In the genomic region with DNA sequence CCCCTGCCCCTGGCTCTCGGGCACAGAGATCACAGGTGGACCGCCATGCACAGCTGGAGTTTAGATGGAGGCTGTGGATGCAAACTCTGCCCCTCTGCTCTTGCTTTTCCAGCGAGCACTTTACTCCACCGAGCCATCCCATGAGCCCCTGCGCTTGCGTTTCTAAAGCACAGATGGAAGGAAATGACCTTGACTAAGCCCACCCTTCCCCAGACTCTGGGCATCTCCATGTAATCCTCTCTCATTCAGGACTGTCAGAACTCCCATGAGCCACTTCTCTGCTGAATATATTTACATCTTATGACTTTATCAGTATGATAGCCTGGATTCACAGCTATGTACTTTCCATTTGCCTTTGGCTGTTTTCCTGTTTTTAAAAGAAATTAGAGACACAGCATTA, we compare ENCODE assay signal across 18 mouse cellular contexts.
DNase-seq lines count a peak whose midpoint lies in the region; ATAC-seq and TF ChIP-seq lines count a peak whose summit lies in the region.
"Had no signal": no experiment of that assay in that cellular context is flagged by ENCODE, and none has a peak within 500 bp of the region (broad histone marks: within the 10 kb centered on the region; RNA-seq: fewer than 3 reads in every experiment).

No protein-coding gene starts in this region.

- peaks cover 16% of the 10 kb centered on the region for H3K4me1 ChIP-seq in midbrain, embryonic 13.5 days (replicated peaks)
- H3K4me1 ChIP-seq in midbrain, embryonic 16.5 days (ENCODE audit: control insufficient read depth, insufficient read depth, low read length): 0 out of 2 replicates have a peak, but pooled peaks cover 3% of the 10 kb centered on the region
- no peaks in the 10 kb centered on the region for H3K4me1 ChIP-seq in midbrain, embryonic 15.5 days
- peaks cover 19% of the 10 kb centered on the region for H3K4me1 ChIP-seq in midbrain, embryonic 10.5 days
- H3K4me1 ChIP-seq: forebrain, embryonic 15.5 days had no signal

- DNase-seq in midbrain, embryonic 10.5 days (ENCODE audit: low spot score): no peak
- DNase-seq in brain, embryonic 14.5 days (ENCODE audit: low read depth): peak; percentile 35
- DNase-seq in spleen, postnatal 10 days (ENCODE audit: low spot score in 2 of 2): no peak
- DNase-seq: adrenal gland, adult 2 months; adrenal gland, postnatal 10 days; adrenal gland, postnatal 25 days; cerebellum, adult 11-12 months; cerebellum, adult 2 months; cerebellum, adult 9-10 months; cerebellum, postnatal 10 days; cerebellum, postnatal 25 days had no signal

- TF ChIP-seq POLR2A in brain, embryonic 14.5 days (IDR thresholded peaks at IDR 0.05; ENCODE audit: borderline replicate concordance, extremely low read depth, insufficient read depth, insufficient read length, poor library complexity, severe bottlenecking): no peak

- peaks cover 10% of the 10 kb centered on the region for H3K27me3 ChIP-seq in midbrain, embryonic 13.5 days
- H3K27me3 ChIP-seq in midbrain, embryonic 16.5 days (ENCODE audit: control insufficient read depth, insufficient read depth, low read depth, low read length): no peaks in the 10 kb centered on the region
- H3K27me3 ChIP-seq in midbrain, embryonic 15.5 days (replicated peaks): no peaks in the 10 kb centered on the region
- peaks cover 33% of the 10 kb centered on the region for H3K27me3 ChIP-seq in midbrain, embryonic 10.5 days (ENCODE audit: low read depth, poor library complexity, severe bottlenecking)
- H3K27me3 ChIP-seq: embryonic facial prominence, embryonic 12.5 days; forebrain, embryonic 15.5 days had no signal

- 0 out of 2 replicates have a peak, but pooled peaks cover 4% of the 10 kb centered on the region for H3K9me3 ChIP-seq in midbrain, embryonic 13.5 days
- H3K9me3 ChIP-seq in midbrain, embryonic 16.5 days (replicated peaks; ENCODE audit: control insufficient read depth, low read length, poor library complexity, severe bottlenecking): no peaks in the 10 kb centered on the region
- H3K9me3 ChIP-seq in midbrain, embryonic 15.5 days: no peaks in the 10 kb centered on the region
- peaks cover 9% of the 10 kb centered on the region for H3K9me3 ChIP-seq in midbrain, embryonic 10.5 days (replicated peaks)
- H3K9me3 ChIP-seq: forebrain, embryonic 15.5 days had no signal

- no peak overlapping the region for H3K4me3 ChIP-seq in midbrain, embryonic 13.5 days (replicated peaks)
- H3K4me3 ChIP-seq in midbrain, embryonic 16.5 days (ENCODE audit: low read depth, low read length): no peak overlapping the region
- no peak overlapping the region for H3K4me3 ChIP-seq in midbrain, embryonic 15.5 days
- H3K4me3 ChIP-seq in midbrain, embryonic 10.5 days: no peak overlapping the region
- H3K4me3 ChIP-seq: embryonic facial prominence, embryonic 10.5 days; embryonic facial prominence, embryonic 12.5 days; forebrain, embryonic 13.5 days; forebrain, embryonic 15.5 days had no signal

- H3K27ac ChIP-seq in midbrain, embryonic 13.5 days: no peak overlapping the region
- H3K27ac ChIP-seq in midbrain, embryonic 16.5 days (ENCODE audit: low read length): no peak overlapping the region
- no peak overlapping the region for H3K27ac ChIP-seq in midbrain, embryonic 15.5 days
- no peak overlapping the region for H3K27ac ChIP-seq in midbrain, embryonic 10.5 days (replicated peaks)
- H3K27ac ChIP-seq: embryonic facial prominence, embryonic 10.5 days; embryonic facial prominence, embryonic 12.5 days; forebrain, embryonic 13.5 days; forebrain, embryonic 15.5 days had no signal

- no peaks in the 10 kb centered on the region for H3K36me3 ChIP-seq in midbrain, embryonic 13.5 days
- no peaks in the 10 kb centered on the region for H3K36me3 ChIP-seq in midbrain, embryonic 16.5 days (ENCODE audit: control insufficient read depth, insufficient read depth, low read length)
- H3K36me3 ChIP-seq in midbrain, embryonic 15.5 days (replicated peaks): no peaks in the 10 kb centered on the region
- H3K36me3 ChIP-seq in midbrain, embryonic 10.5 days: no peaks in the 10 kb centered on the region
- H3K36me3 ChIP-seq: embryonic facial prominence, embryonic 10.5 days; embryonic facial prominence, embryonic 12.5 days; forebrain, embryonic 15.5 days had no signal

- TF ChIP-seq CTCF in brain, embryonic 14.5 days (IDR thresholded peaks at IDR 0.05; ENCODE audit: borderline replicate concordance, extremely low read depth, insufficient read depth, insufficient read length): no peak

- no peak overlapping the region for H3K4me2 ChIP-seq in midbrain, embryonic 13.5 days (replicated peaks)
- no peak overlapping the region for H3K4me2 ChIP-seq in midbrain, embryonic 16.5 days (ENCODE audit: low read length)
- no peak overlapping the region for H3K4me2 ChIP-seq in midbrain, embryonic 15.5 days
- H3K4me2 ChIP-seq: embryonic facial prominence, embryonic 12.5 days; forebrain, embryonic 13.5 days; forebrain, embryonic 15.5 days had no signal

- peak; percentile 70 for ATAC-seq in midbrain, embryonic 13.5 days
- ATAC-seq in midbrain, embryonic 16.5 days: no peak; the same call in 1 of the 2 replicates
- 0 out of 2 replicates have a peak, but pooled peaks have one; percentile 37 for ATAC-seq in midbrain, embryonic 15.5 days (replicated peaks)
- ATAC-seq: forebrain, embryonic 13.5 days; forebrain, embryonic 15.5 days had no signal

- 77% methylated on average over 6 of the region's 6 CpGs for WGBS in midbrain, embryonic 13.5 days
- WGBS in midbrain, embryonic 16.5 days: 63% methylated on average over 6 of the region's 6 CpGs
- 72% methylated on average over 6 of the region's 6 CpGs for WGBS in midbrain, embryonic 15.5 days
- WGBS in midbrain, embryonic 10.5 days: 91% methylated on average over 6 of the region's 6 CpGs

- no peak overlapping the region for H3K9ac ChIP-seq in midbrain, embryonic 13.5 days (replicated peaks)
- no peak overlapping the region for H3K9ac ChIP-seq in midbrain, embryonic 16.5 days (ENCODE audit: low read depth, low read length)
- no peak overlapping the region for H3K9ac ChIP-seq in midbrain, embryonic 15.5 days
- H3K9ac ChIP-seq: embryonic facial prominence, embryonic 12.5 days; forebrain, embryonic 13.5 days; forebrain, embryonic 15.5 days had no signal
